Mouse (Mus musculus): ENCODE data around the gene Tapbpl. TPM values are rescaled to one million over a fixed set of nuclear protein-coding genes. Genes with fewer than 3 reads are reported as not detected.

Gene Tapbpl
- polyA plus RNA-seq, 1 experiment from 2014 or later = 1.8 TPM

GRCm38 (mm10) chr6:125266091-125266490 is 34.4 kb upstream of the Tapbpl start:
- no peaks in the 10 kb centered on the region for H3K27me3 ChIP-seq (ENCODE audit: control insufficient read depth, insufficient read depth, low read length)
- no peaks in the 10 kb centered on the region for H3K9me3 ChIP-seq (ENCODE audit: control insufficient read depth, low read length)
- H3K4me1 ChIP-seq (replicated peaks; ENCODE audit: control insufficient read depth, insufficient read depth, low read length) = no peaks in the 10 kb centered on the region
- 78% methylated on average over 13 of the region's 13 CpGs for WGBS
- no peak overlapping the region for H3K4me2 ChIP-seq (ENCODE audit: low read depth, low read length, severe bottlenecking)
- H3K36me3 ChIP-seq (ENCODE audit: control insufficient read depth, insufficient read depth, low read length) = no peaks in the 10 kb centered on the region
- no peak overlapping the region for H3K4me3 ChIP-seq (ENCODE audit: low read depth, low read length)
- no peak for DNase-seq (ENCODE audit: low spot score)
- H3K9ac ChIP-seq (ENCODE audit: low read length) = no peak overlapping the region
- no peak for ATAC-seq (replicated peaks; ENCODE audit: low FRiP score)
- no peak overlapping the region for H3K27ac ChIP-seq (ENCODE audit: low read depth, low read length)

- no peaks in the 10 kb centered on the region for H3K27me3 ChIP-seq (ENCODE audit: control insufficient read depth, insufficient read depth, low read length)
- no peak for DNase-seq (ENCODE audit: low spot score)
- H3K4me2 ChIP-seq (ENCODE audit: low read depth, low read length, severe bottlenecking) = no peak overlapping the region
- no peaks in the 10 kb centered on the region for H3K36me3 ChIP-seq (ENCODE audit: control insufficient read depth, insufficient read depth, low read length)
- no peaks in the 10 kb centered on the region for H3K4me1 ChIP-seq (replicated peaks; ENCODE audit: control insufficient read depth, insufficient read depth, low read length)
- no peaks in the 10 kb centered on the region for H3K9me3 ChIP-seq (ENCODE audit: control insufficient read depth, low read length)
- 68% methylated on average over 10 of the region's 10 CpGs for WGBS
- H3K9ac ChIP-seq (ENCODE audit: low read length) = no peak overlapping the region
- no peak overlapping the region for H3K27ac ChIP-seq (ENCODE audit: low read depth, low read length)
- no peak overlapping the region for H3K4me3 ChIP-seq (ENCODE audit: low read depth, low read length)
- ATAC-seq (replicated peaks; ENCODE audit: low FRiP score) = no peak
Measured at GRCm38 (mm10) chr6:125265239-125265638, 33.6 kb upstream of the Tapbpl start.

GRCm38 (mm10) chr6:125264219-125264618 is 32.6 kb upstream of the Tapbpl start:
- Histone ChIP-seq H3K36me3 (ENCODE audit: control insufficient read depth, insufficient read depth, low read length) (no peaks in the 10 kb centered on the region), H3K9me3 (ENCODE audit: control insufficient read depth, low read length) (no peaks in the 10 kb centered on the region), H3K4me2 (ENCODE audit: low read depth, low read length, severe bottlenecking) (no peak overlapping the region), H3K27me3 (ENCODE audit: control insufficient read depth, insufficient read depth, low read length) (no peaks in the 10 kb centered on the region), H3K9ac (ENCODE audit: low read length) (no peak overlapping the region), H3K4me3 (ENCODE audit: low read depth, low read length) (no peak overlapping the region), H3K4me1 (replicated peaks; ENCODE audit: control insufficient read depth, insufficient read depth, low read length) (no peaks in the 10 kb centered on the region), H3K27ac (ENCODE audit: low read depth, low read length) (no peak overlapping the region)
- 86% methylated on average over 9 of the region's 9 CpGs for WGBS
- no peak for DNase-seq (ENCODE audit: low spot score)
- ATAC-seq (replicated peaks; ENCODE audit: low FRiP score) = no peak

GRCm38 (mm10) chr6:125260006-125260555 is 28.4 kb upstream of the Tapbpl start:
- no peak overlapping the region for H3K4me2 ChIP-seq (ENCODE audit: low read depth, low read length, severe bottlenecking)
- 85% methylated on average over 10 of the region's 10 CpGs for WGBS
- no peak overlapping the region for H3K27ac ChIP-seq (ENCODE audit: low read depth, low read length)
- DNase-seq (ENCODE audit: low spot score) (no peak), ATAC-seq (replicated peaks; ENCODE audit: low FRiP score) (no peak)
- no peaks in the 10 kb centered on the region for H3K4me1 ChIP-seq (replicated peaks; ENCODE audit: control insufficient read depth, insufficient read depth, low read length)
- H3K27me3 ChIP-seq (ENCODE audit: control insufficient read depth, insufficient read depth, low read length) = no peaks in the 10 kb centered on the region
- no peak overlapping the region for H3K9ac ChIP-seq (ENCODE audit: low read length)
- no peaks in the 10 kb centered on the region for H3K36me3 ChIP-seq (ENCODE audit: control insufficient read depth, insufficient read depth, low read length)
- H3K4me3 ChIP-seq (ENCODE audit: low read depth, low read length) = no peak overlapping the region
- H3K9me3 ChIP-seq (ENCODE audit: control insufficient read depth, low read length) = no peaks in the 10 kb centered on the region

- Histone ChIP-seq H3K36me3 (ENCODE audit: control insufficient read depth, insufficient read depth, low read length) (no peaks in the 10 kb centered on the region), H3K4me2 (ENCODE audit: low read depth, low read length, severe bottlenecking) (no peak overlapping the region), H3K27ac (ENCODE audit: low read depth, low read length) (no peak overlapping the region), H3K4me3 (ENCODE audit: low read depth, low read length) (no peak overlapping the region), H3K9ac (ENCODE audit: low read length) (no peak overlapping the region), H3K27me3 (ENCODE audit: control insufficient read depth, insufficient read depth, low read length) (no peaks in the 10 kb centered on the region), H3K9me3 (ENCODE audit: control insufficient read depth, low read length) (no peaks in the 10 kb centered on the region), H3K4me1 (replicated peaks; ENCODE audit: control insufficient read depth, insufficient read depth, low read length) (no peaks in the 10 kb centered on the region)
- no peak for DNase-seq (ENCODE audit: low spot score)
- WGBS = 84% methylated on average over 8 of the region's 8 CpGs
- ATAC-seq (replicated peaks; ENCODE audit: low FRiP score) = no peak
Measured at GRCm38 (mm10) chr6:125256222-125256966, 24.7 kb upstream of the Tapbpl start.

- Histone ChIP-seq H3K27ac (ENCODE audit: low read depth, low read length) (no peak overlapping the region), H3K9me3 (ENCODE audit: control insufficient read depth, low read length) (no peaks in the 10 kb centered on the region), H3K4me3 (ENCODE audit: low read depth, low read length) (no peak overlapping the region), H3K9ac (ENCODE audit: low read length) (no peak overlapping the region), H3K4me1 (replicated peaks; ENCODE audit: control insufficient read depth, insufficient read depth, low read length) (no peaks in the 10 kb centered on the region), H3K27me3 (ENCODE audit: control insufficient read depth, insufficient read depth, low read length) (no peaks in the 10 kb centered on the region), H3K36me3 (ENCODE audit: control insufficient read depth, insufficient read depth, low read length) (no peaks in the 10 kb centered on the region), H3K4me2 (ENCODE audit: low read depth, low read length, severe bottlenecking) (no peak overlapping the region)
- ATAC-seq (replicated peaks; ENCODE audit: low FRiP score) (no peak), DNase-seq (ENCODE audit: low spot score) (no peak)
- WGBS = 89% methylated on average over 7 of the region's 7 CpGs
Measured at GRCm38 (mm10) chr6:125255516-125256044, 23.9 kb upstream of the Tapbpl start.

GRCm38 (mm10) chr6:125253863-125254715 is 22.4 kb upstream of the Tapbpl start:
- ATAC-seq (replicated peaks; ENCODE audit: low FRiP score) = no peak
- no peak overlapping the region for H3K27ac ChIP-seq (ENCODE audit: low read depth, low read length)
- no peaks in the 10 kb centered on the region for H3K27me3 ChIP-seq (ENCODE audit: control insufficient read depth, insufficient read depth, low read length)
- no peak for DNase-seq (ENCODE audit: low spot score)
- no peaks in the 10 kb centered on the region for H3K4me1 ChIP-seq (replicated peaks; ENCODE audit: control insufficient read depth, insufficient read depth, low read length)
- WGBS = 78% methylated on average over 14 of the region's 14 CpGs
- no peak overlapping the region for H3K4me2 ChIP-seq (ENCODE audit: low read depth, low read length, severe bottlenecking)
- H3K9me3 ChIP-seq (ENCODE audit: control insufficient read depth, low read length) = no peaks in the 10 kb centered on the region
- no peak overlapping the region for H3K9ac ChIP-seq (ENCODE audit: low read length)
- H3K4me3 ChIP-seq (ENCODE audit: low read depth, low read length) = no peak overlapping the region
- H3K36me3 ChIP-seq (ENCODE audit: control insufficient read depth, insufficient read depth, low read length) = no peaks in the 10 kb centered on the region

- Histone ChIP-seq H3K36me3 (ENCODE audit: control insufficient read depth, insufficient read depth, low read length) (no peaks in the 10 kb centered on the region), H3K27ac (ENCODE audit: low read depth, low read length) (no peak overlapping the region), H3K4me3 (ENCODE audit: low read depth, low read length) (no peak overlapping the region), H3K4me2 (ENCODE audit: low read depth, low read length, severe bottlenecking) (no peak overlapping the region), H3K27me3 (ENCODE audit: control insufficient read depth, insufficient read depth, low read length) (no peaks in the 10 kb centered on the region), H3K9me3 (ENCODE audit: control insufficient read depth, low read length) (no peaks in the 10 kb centered on the region), H3K4me1 (replicated peaks; ENCODE audit: control insufficient read depth, insufficient read depth, low read length) (no peaks in the 10 kb centered on the region), H3K9ac (ENCODE audit: low read length) (no peak overlapping the region)
- ATAC-seq (replicated peaks; ENCODE audit: low FRiP score) (no peak), DNase-seq (ENCODE audit: low spot score) (no peak)
- 92% methylated on average over 8 of the region's 8 CpGs for WGBS
Measured at GRCm38 (mm10) chr6:125252711-125253110, 21.1 kb upstream of the Tapbpl start.

Data from forebrain, embryonic 11.5 days (tissue).